Mouse (Mus musculus) limb, embryonic 15.5 days (tissue): Measurements from ENCODE around the gene Arhgap31. TPM values are rescaled to one million over a fixed set of nuclear protein-coding genes. Genes with fewer than 3 reads are reported as not detected.
A peak's percentile ranks its signal among the peaks of the same experiment; 100 is the strongest.

Experiments
- ATAC-seq: fragments of 200-750 bp; cut with Nextera tagmentation; 2 replicates; pipeline ENCODE4 v1.8.0; 2017; ENCODE audit warnings: low read depth, moderate TSS enrichment; ENCODE audit not compliant: insufficient number of reproducible peaks, low FRiP score, low TSS enrichment
- H3K27ac ChIP-seq: fragments of 300-500 bp; sonication (generic); 2 replicates; pipeline ENCODE4 v1.5.1; 2015; ENCODE audit warnings: moderate library complexity, mild to moderate bottlenecking, inconsistent platforms
- H3K27me3 ChIP-seq: fragments of 300-500 bp; sonication (generic); 2 replicates; pipeline ENCODE4 v1.6.1; 2015; ENCODE audit warnings: inconsistent platforms
- H3K36me3 ChIP-seq: fragments of 300-500 bp; sonication (generic); 2 replicates; pipeline ENCODE4 v1.6.1; 2015; ENCODE audit warnings: inconsistent platforms
- H3K4me1 ChIP-seq: fragments of 300-500 bp; sonication (generic); 2 replicates; pipeline ENCODE4 v1.6.1; 2015; ENCODE audit warnings: inconsistent platforms
- H3K4me2 ChIP-seq: fragments of 300-500 bp; sonication (generic); 2 replicates; pipeline ENCODE4 v1.6.1; 2015; ENCODE audit warnings: mild to moderate bottlenecking, inconsistent platforms
- H3K4me3 ChIP-seq: fragments of 300-500 bp; sonication (generic); 2 replicates; pipeline ENCODE4 v1.5.1; 2015; ENCODE audit warnings: mild to moderate bottlenecking, inconsistent platforms
- H3K9ac ChIP-seq: fragments of 300-500 bp; sonication (generic); 2 replicates; pipeline ENCODE4 v1.6.1; 2015; ENCODE audit warnings: inconsistent platforms
- H3K9me3 ChIP-seq: fragments of 300-500 bp; sonication (generic); 2 replicates; pipeline ENCODE4 v1.6.1; 2016; ENCODE audit warnings: inconsistent platforms
- WGBS: fragments of 180-500 bp; shearing (Covaris S2); methylation state at CpG from one replicate; pipeline ENCODE4 v1.1.7; 2015; 5-methylcytosine and 5-hydroxymethylcytosine counted together
- polyA plus RNA-seq: library from polyadenylated mRNA; unstranded; fragments of >200 nt; fragmentation: Nextera tagmentation; extraction: Ambion mirVana; gene quantifications from 2 replicates; pipeline ENCODE4 v1.2.1, GENCODE M21; 2015

Gene Arhgap31
- polyA plus RNA-seq: 14.5 and 16.2 TPM in 2 replicates

GRCm38 (mm10) chr16:38712581-38713403 lies at the start of gene Arhgap31:
TSS of gene Arhgap31 (minus strand) at chr16:38713274.
- Histone ChIP-seq H3K4me2 (peak within 1 kb of the TSS; percentile 77), H3K4me1 (peaks cover 29% of the 10 kb centered on the region; the same call in 1 of the 2 replicates), H3K27ac (peak within 1 kb of the TSS; percentile 96), H3K9ac (peak within 1 kb of the TSS; percentile 81), H3K27me3 (no peaks in the 10 kb centered on the region), H3K9me3 (no peaks in the 10 kb centered on the region), H3K4me3 (peak within 1 kb of the TSS; percentile 77), H3K36me3 (no peaks in the 10 kb centered on the region)
- ATAC-seq: peak; percentile 93
- under 1% methylated on average over 74 of the region's 74 CpGs for WGBS

GRCm38 (mm10) chr16:38762401-38762800 lies 49.3 kb upstream of the Arhgap31 start:
- Histone ChIP-seq H3K4me1 (no peaks in the 10 kb centered on the region), H3K9me3 (no peaks in the 10 kb centered on the region), H3K9ac (no peak overlapping the region), H3K36me3 (peaks cover 52% of the 10 kb centered on the region), H3K4me2 (no peak overlapping the region), H3K4me3 (no peak overlapping the region), H3K27ac (no peak overlapping the region), H3K27me3 (no peaks in the 10 kb centered on the region)
- 86% methylated on average over 8 of the region's 8 CpGs for WGBS
- ATAC-seq: no peak

GRCm38 (mm10) chr16:38761972-38762371 lies 48.9 kb upstream of the Arhgap31 start:
- Histone ChIP-seq H3K27ac (no peak overlapping the region), H3K36me3 (peaks cover 47% of the 10 kb centered on the region), H3K9ac (no peak overlapping the region), H3K4me2 (no peak overlapping the region), H3K27me3 (no peaks in the 10 kb centered on the region), H3K4me1 (no peaks in the 10 kb centered on the region), H3K4me3 (no peak overlapping the region), H3K9me3 (no peaks in the 10 kb centered on the region)
- 60% methylated on average over 5 of the region's 5 CpGs for WGBS
- no peak for ATAC-seq

GRCm38 (mm10) chr16:38760834-38761375 lies 47.8 kb upstream of the Arhgap31 start:
- no peak overlapping the region for H3K9ac ChIP-seq
- H3K4me2 ChIP-seq: no peak overlapping the region
- H3K4me3 ChIP-seq: no peak overlapping the region
- WGBS: 55% methylated on average over 6 of the region's 6 CpGs
- no peak for ATAC-seq
- no peaks in the 10 kb centered on the region for H3K9me3 ChIP-seq
- no peaks in the 10 kb centered on the region for H3K4me1 ChIP-seq
- no peak overlapping the region for H3K27ac ChIP-seq
- peaks cover 42% of the 10 kb centered on the region for H3K36me3 ChIP-seq
- H3K27me3 ChIP-seq: no peaks in the 10 kb centered on the region

GRCm38 (mm10) chr16:38760239-38760638 lies 47.2 kb upstream of the Arhgap31 start:
- WGBS: 86% methylated on average over 5 of the region's 5 CpGs
- Histone ChIP-seq H3K4me3 (no peak overlapping the region), H3K27ac (no peak overlapping the region), H3K27me3 (no peaks in the 10 kb centered on the region), H3K36me3 (peaks cover 41% of the 10 kb centered on the region), H3K9ac (no peak overlapping the region), H3K9me3 (no peaks in the 10 kb centered on the region), H3K4me1 (peaks cover 3% of the 10 kb centered on the region; the same call in 1 of the 2 replicates), H3K4me2 (no peak overlapping the region)
- no peak for ATAC-seq

- no peak for ATAC-seq
- no peak overlapping the region for H3K9ac ChIP-seq
- 73% methylated on average over 12 of the region's 12 CpGs for WGBS
- H3K36me3 ChIP-seq: peaks cover 35% of the 10 kb centered on the region
- H3K27ac ChIP-seq: no peak overlapping the region
- no peaks in the 10 kb centered on the region for H3K9me3 ChIP-seq
- no peaks in the 10 kb centered on the region for H3K27me3 ChIP-seq
- no peak overlapping the region for H3K4me3 ChIP-seq
- peaks cover 10% of the 10 kb centered on the region for H3K4me1 ChIP-seq
- H3K4me2 ChIP-seq: no peak overlapping the region
These were observed 45.2 kb upstream of the Arhgap31 start for GRCm38 (mm10) chr16:38758104-38758861.

GRCm38 (mm10) chr16:38757626-38758025 lies 44.6 kb upstream of the Arhgap31 start:
- 91% methylated on average over 19 of the region's 19 CpGs for WGBS
- H3K36me3 ChIP-seq: peaks cover 31% of the 10 kb centered on the region
- no peak for ATAC-seq
- H3K9me3 ChIP-seq: no peaks in the 10 kb centered on the region
- H3K4me1 ChIP-seq: peaks cover 16% of the 10 kb centered on the region
- H3K9ac ChIP-seq: no peak overlapping the region
- no peak overlapping the region for H3K27ac ChIP-seq
- H3K4me2 ChIP-seq: no peak overlapping the region
- no peak overlapping the region for H3K4me3 ChIP-seq
- H3K27me3 ChIP-seq: no peaks in the 10 kb centered on the region

GRCm38 (mm10) chr16:38756572-38756971 lies 43.5 kb upstream of the Arhgap31 start:
- H3K4me2 ChIP-seq: no peak overlapping the region
- peaks cover 24% of the 10 kb centered on the region; the same call in 1 of the 2 replicates for H3K36me3 ChIP-seq
- H3K4me1 ChIP-seq: peaks cover 16% of the 10 kb centered on the region
- no peaks in the 10 kb centered on the region for H3K9me3 ChIP-seq
- no peak overlapping the region for H3K27ac ChIP-seq
- 60% methylated on average over 4 of the region's 4 CpGs for WGBS
- ATAC-seq: no peak
- H3K27me3 ChIP-seq: no peaks in the 10 kb centered on the region
- no peak overlapping the region for H3K4me3 ChIP-seq
- no peak overlapping the region for H3K9ac ChIP-seq

- no peak overlapping the region for H3K27ac ChIP-seq
These were observed 43.1 kb upstream of the Arhgap31 start for GRCm38 (mm10) chr16:38756177-38756503.

GRCm38 (mm10) chr16:38755452-38756176 lies 42.5 kb upstream of the Arhgap31 start:
- Histone ChIP-seq H3K36me3 (peaks cover 24% of the 10 kb centered on the region; the same call in 1 of the 2 replicates), H3K9me3 (no peaks in the 10 kb centered on the region), H3K27ac (no peak overlapping the region), H3K27me3 (no peaks in the 10 kb centered on the region), H3K4me2 (no peak overlapping the region), H3K4me1 (peaks cover 16% of the 10 kb centered on the region), H3K4me3 (no peak overlapping the region), H3K9ac (no peak overlapping the region)
- WGBS: 34% methylated on average over 7 of the region's 7 CpGs
- ATAC-seq: no peak

More at GRCm38 (mm10) chr16:38756177-38756503, 43.1 kb upstream of the Arhgap31 start:
- Histone ChIP-seq H3K4me1 (peaks cover 16% of the 10 kb centered on the region), H3K9ac (no peak overlapping the region), H3K36me3 (peaks cover 24% of the 10 kb centered on the region; the same call in 1 of the 2 replicates), H3K4me2 (no peak overlapping the region), H3K27me3 (no peaks in the 10 kb centered on the region), H3K4me3 (no peak overlapping the region), H3K9me3 (no peaks in the 10 kb centered on the region)
- WGBS: 13% methylated on average over 5 of the region's 5 CpGs
- ATAC-seq: no peak

GRCm38 (mm10) chr16:38753631-38754030 lies 40.6 kb upstream of the Arhgap31 start:
- WGBS: 18% methylated on average over 11 of the region's 11 CpGs
- no peak overlapping the region for H3K27ac ChIP-seq

More at GRCm38 (mm10) chr16:38753631-38754030, 40.6 kb upstream of the Arhgap31 start:
- Histone ChIP-seq H3K4me1 (peaks cover 16% of the 10 kb centered on the region), H3K4me3 (no peak overlapping the region), H3K27me3 (no peaks in the 10 kb centered on the region), H3K36me3 (peaks cover 11% of the 10 kb centered on the region; the same call in 1 of the 2 replicates), H3K4me2 (no peak overlapping the region), H3K9ac (no peak overlapping the region), H3K9me3 (no peaks in the 10 kb centered on the region)
- ATAC-seq: 0 out of 2 replicates have a peak, but pooled peaks have one; percentile 41
